Mouse (Mus musculus): ENCODE data around the gene Osbpl9.

DNA sequence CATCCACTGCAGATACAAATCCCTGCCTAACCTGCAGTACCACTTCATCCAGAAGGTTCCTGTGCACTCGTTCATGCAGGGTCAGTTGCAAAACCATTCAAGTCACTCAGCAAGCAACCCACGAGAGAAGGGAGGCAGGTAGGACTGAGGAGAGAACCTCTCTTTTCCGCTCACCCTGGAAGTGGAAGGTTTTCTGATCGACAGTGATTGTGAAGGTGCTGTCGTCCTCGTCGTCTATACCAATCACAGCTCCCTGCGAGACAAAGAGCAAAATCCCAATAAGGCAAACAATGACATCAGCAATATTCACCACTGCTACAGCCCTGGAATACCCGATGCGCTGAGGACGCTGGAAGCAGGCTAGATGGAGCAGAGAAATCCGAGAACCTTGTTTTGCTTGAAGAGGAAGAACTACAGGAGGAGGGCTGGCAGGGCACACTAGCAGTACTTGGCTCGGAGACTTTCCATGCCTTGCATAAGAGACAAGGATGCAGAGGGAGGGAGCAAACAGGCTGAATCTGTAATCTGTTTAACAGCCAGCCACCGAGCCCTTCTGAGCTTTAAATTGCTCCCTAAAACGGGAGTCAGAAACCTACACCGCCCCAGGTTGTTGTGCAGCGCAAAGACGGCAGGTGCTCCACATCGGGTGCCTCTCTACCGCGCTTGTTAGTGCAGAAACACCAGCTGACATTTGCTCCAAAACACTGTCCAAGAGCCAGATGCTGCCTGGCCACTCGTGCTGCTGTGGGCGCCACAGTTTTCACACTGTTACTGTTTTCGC lies 45.4 kb downstream of the Osbpl9 start:
- no peak for TF ChIP-seq CTCF (conservative IDR thresholded peaks at IDR 0.05 in 1 of 2, IDR thresholded peaks at IDR 0.05 in 1 of 2; ENCODE audit: low read depth in 2 of 2, low read length in 2 of 2)
- TF ChIP-seq SMC3 (IDR thresholded peaks at IDR 0.05; ENCODE audit: low read depth, low read length) = no peak
- no peak for TF ChIP-seq POLR2A (IDR thresholded peaks at IDR 0.05; ENCODE audit: low read depth, low read length)
- no peak for TF ChIP-seq MEF2A (IDR thresholded peaks at IDR 0.05; ENCODE audit: borderline replicate concordance, low read depth, low read length)
- no peak for TF ChIP-seq SIN3A (IDR thresholded peaks at IDR 0.05; ENCODE audit: low read length)

Data from CH12.LX (cell line).